Mouse (Mus musculus) naive thymus-derived CD4-positive, alpha-beta T cell, adult 5 months (primary cell): Measurements from ENCODE around the gene Myl9. TPM values are rescaled to one million over a fixed set of nuclear protein-coding genes. Genes with fewer than 3 reads are reported as not detected.

ENCODE experiments used
- polyA plus RNA-seq: library from polyadenylated mRNA; unstranded; fragments of 100-300 nt; shearing (Covaris generic); gene quantifications from one replicate; pipeline ENCODE4 v1.2.1, GENCODE M21; 2017

The Myl9 gene
- polyA plus RNA-seq, result not detected

DNA sequence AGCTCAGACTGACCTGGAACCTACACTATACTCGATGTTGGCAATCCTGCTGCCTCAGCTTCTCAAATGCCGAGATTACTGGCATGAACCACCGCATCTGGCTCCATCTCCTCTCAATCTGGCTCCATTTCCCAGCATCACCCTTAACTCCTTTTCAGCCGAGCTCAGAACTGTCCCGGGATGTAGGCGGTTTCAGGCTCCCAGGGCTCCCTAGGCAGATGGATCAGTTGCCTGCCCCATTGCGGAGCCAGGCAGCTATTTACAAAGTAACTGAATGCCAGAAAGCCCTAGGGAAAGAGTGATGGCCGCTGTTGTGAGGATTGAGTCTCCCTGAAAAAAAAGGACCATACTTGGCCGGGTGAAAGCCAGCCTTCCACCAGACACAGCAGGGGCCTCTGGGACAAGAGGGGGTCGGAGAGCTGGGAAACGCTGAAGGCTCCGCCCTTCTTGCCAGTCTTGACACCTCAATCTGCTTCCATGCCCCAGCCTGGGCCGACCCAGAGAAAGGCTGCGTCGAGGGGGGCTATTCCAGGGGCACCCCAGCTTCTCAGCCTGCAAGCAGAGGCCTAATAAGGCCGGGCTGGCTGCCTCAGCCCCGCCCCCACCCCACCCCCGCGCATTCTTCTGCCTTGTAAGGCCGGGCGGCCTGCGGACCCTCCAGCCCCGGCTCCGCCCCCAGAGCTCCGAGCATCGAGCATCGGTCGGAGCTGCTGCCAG, at the start of gene Myl9:
Myl9 (plus strand) TSS at position 683 of the 717 bp plus-strand sequence.

Other genes starting within 250 kb of the Myl9 start
- gene Aar2, start 227.8 kb upstream of the Myl9 start, polyA plus RNA-seq, result 31.6 TPM
- gene Dlgap4, start 161.7 kb upstream of the Myl9 start, polyA plus RNA-seq, result 82.5 TPM
- 65.4 TPM for gene Tgif2, start 64.6 kb downstream of the Myl9 start, polyA plus RNA-seq
- gene 4930518I15Rik, start 82.5 kb downstream of the Myl9 start, polyA plus RNA-seq, result 4.5 TPM
- 99.5 TPM for gene Rab5if, start 87.7 kb downstream of the Myl9 start, polyA plus RNA-seq
- 70.0 TPM for gene Sla2, start 111.8 kb downstream of the Myl9 start, polyA plus RNA-seq
- gene Ndrg3, start 216.6 kb downstream of the Myl9 start, polyA plus RNA-seq, result 269 TPM
- 12.7 TPM for gene Dsn1, start 231.7 kb downstream of the Myl9 start, polyA plus RNA-seq